In the genomic region with DNA sequence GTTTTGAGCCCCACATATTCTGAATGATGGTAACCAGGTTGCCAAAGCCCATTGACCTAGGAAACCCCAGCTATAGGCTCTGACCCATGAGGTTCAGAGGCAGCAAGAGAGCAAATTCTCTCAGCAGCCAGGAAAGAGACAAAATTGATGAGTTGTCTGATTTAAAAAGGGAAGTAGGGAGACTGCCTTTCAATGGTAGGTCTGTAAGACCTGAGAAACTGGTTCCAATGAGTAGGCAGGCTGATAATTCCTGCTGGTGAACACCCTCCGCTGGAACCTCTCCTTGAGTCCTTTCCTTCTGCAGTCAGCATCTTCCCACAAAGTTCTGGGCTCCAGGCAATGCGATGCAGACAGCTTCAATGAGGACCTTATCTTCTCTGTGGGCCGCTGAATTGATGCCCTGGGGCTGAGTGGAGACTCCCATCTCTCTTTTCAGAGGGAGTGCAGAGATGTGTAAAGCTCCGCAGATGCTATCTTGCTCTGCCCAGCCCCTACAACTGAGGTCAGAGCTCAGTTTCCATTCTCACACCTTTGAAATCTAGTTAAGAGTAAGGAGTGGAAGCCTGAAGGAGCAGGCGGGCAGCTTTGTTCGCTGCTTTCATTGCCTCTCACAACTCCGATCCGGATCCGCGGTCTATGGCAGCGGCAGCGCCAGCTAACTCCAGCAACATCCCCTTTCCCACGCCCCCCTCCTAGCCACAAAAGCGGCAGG, we compare ENCODE assay signal across 8 mouse cellular contexts.
A peak's percentile ranks its signal among the peaks of the same experiment; 100 is the strongest.
DNase-seq lines count a peak whose midpoint lies in the region; ATAC-seq lines count a peak whose summit lies in the region.

No protein-coding gene starts in this region.

- H3K4me3 ChIP-seq in heart, embryonic 15.5 days = peak overlapping the region; percentile 71
- peak overlapping the region; percentile 33 for H3K4me3 ChIP-seq in forebrain, embryonic 15.5 days
- H3K4me3 ChIP-seq in liver, embryonic 16.5 days (ENCODE audit: low read depth, low read length) = peak overlapping the region; percentile 64

- peak overlapping the region; percentile 60 for H3K27ac ChIP-seq in heart, embryonic 15.5 days
- H3K27ac ChIP-seq in forebrain, embryonic 15.5 days (replicated peaks) = peak overlapping the region; percentile 36; the same call in 1 of the 2 replicates
- H3K27ac ChIP-seq in liver, embryonic 16.5 days (ENCODE audit: low read length) = no peak overlapping the region

- no peaks in the 10 kb centered on the region for H3K27me3 ChIP-seq in heart, embryonic 15.5 days
- H3K27me3 ChIP-seq in forebrain, embryonic 15.5 days = peaks cover 8% of the 10 kb centered on the region; the same call in 1 of the 2 replicates
- H3K27me3 ChIP-seq in liver, embryonic 16.5 days (ENCODE audit: control insufficient read depth, insufficient read depth, low read depth, low read length) = peaks cover 35% of the 10 kb centered on the region

- intact Hi-C loops in heart, postnatal 36 days (cut with DNase I) = no loop called here

- DNase-seq in heart, postnatal 36 days = no peak
- DNase-seq in ES-CJ7 (ENCODE audit: low read depth, low spot score) = peak; percentile 8
- no peak for DNase-seq in right cerebral cortex, adult 18-20 months
- no peak for DNase-seq in right cerebral cortex, adult 2 months (ENCODE audit: low spot score in 2 of 2)
- DNase-seq in testis, postnatal 10 days (ENCODE audit: low spot score) = no peak

- ATAC-seq in heart, embryonic 15.5 days (replicated peaks; ENCODE audit: insufficient number of reproducible peaks, insufficient read depth, low FRiP score, low read depth) = no peak
- ATAC-seq in forebrain, embryonic 15.5 days (replicated peaks) = no peak
- no peak for ATAC-seq in liver, embryonic 16.5 days (ENCODE audit: low read depth)

- peak overlapping the region; percentile 76 for H3K4me2 ChIP-seq in heart, embryonic 15.5 days
- H3K4me2 ChIP-seq in forebrain, embryonic 15.5 days (replicated peaks) = peak overlapping the region; percentile 49
- H3K4me2 ChIP-seq in liver, embryonic 16.5 days (ENCODE audit: low read depth, low read length) = peak overlapping the region; percentile 58

- peaks cover 29% of the 10 kb centered on the region for H3K4me1 ChIP-seq in heart, embryonic 15.5 days (replicated peaks)
- H3K4me1 ChIP-seq in forebrain, embryonic 15.5 days = peaks cover 29% of the 10 kb centered on the region
- H3K4me1 ChIP-seq in liver, embryonic 16.5 days (ENCODE audit: control insufficient read depth, low read depth, low read length) = peaks cover 3% of the 10 kb centered on the region

- H3K9ac ChIP-seq in heart, embryonic 15.5 days = peak overlapping the region; percentile 72
- H3K9ac ChIP-seq in forebrain, embryonic 15.5 days (replicated peaks) = peak overlapping the region; percentile 30
- H3K9ac ChIP-seq in liver, embryonic 16.5 days (ENCODE audit: low read depth, low read length) = peak overlapping the region; percentile 28

- H3K9me3 ChIP-seq in heart, embryonic 15.5 days (replicated peaks) = no peaks in the 10 kb centered on the region
- no peaks in the 10 kb centered on the region for H3K9me3 ChIP-seq in forebrain, embryonic 15.5 days
- H3K9me3 ChIP-seq in liver, embryonic 16.5 days (replicated peaks; ENCODE audit: control insufficient read depth, low read length) = no peaks in the 10 kb centered on the region

- peaks cover 5% of the 10 kb centered on the region; the same call in 1 of the 2 replicates for H3K36me3 ChIP-seq in heart, embryonic 15.5 days
- no peaks in the 10 kb centered on the region; the same call in 1 of the 2 replicates for H3K36me3 ChIP-seq in forebrain, embryonic 15.5 days
- no peaks in the 10 kb centered on the region for H3K36me3 ChIP-seq in liver, embryonic 16.5 days (ENCODE audit: control insufficient read depth, insufficient read depth)

- WGBS in heart, embryonic 15.5 days = 5% methylated on average over 14 of the region's 14 CpGs
- 2% methylated on average over 14 of the region's 14 CpGs for WGBS in forebrain, embryonic 15.5 days
- 2% methylated on average over 14 of the region's 14 CpGs for WGBS in liver, embryonic 16.5 days (ENCODE audit: insufficient replicate concordance)
